Mouse (Mus musculus) spleen, adult 2 months (tissue): ENCODE results near the gene Mark1.

ENCODE experiments used
- CTCF ChIP-seq: fragments of 200-500 bp; IDR thresholded peaks from 2 replicates; pipeline ENCODE4 v1.5.1; 2011; ENCODE audit warnings: mild to moderate bottlenecking, inconsistent platforms; ENCODE audit not compliant: insufficient read depth, insufficient read length, insufficient replicate concordance; ENCODE audit errors: extremely low read depth
- POLR2A ChIP-seq: fragments of 200-500 bp; IDR thresholded peaks from 2 replicates; pipeline ENCODE4 v1.6.1; 2011; ENCODE audit warnings: low read depth, low read length, inconsistent platforms

- no peak for TF ChIP-seq POLR2A
- no peak for TF ChIP-seq CTCF
Measured at GRCm38 (mm10) chr1:185038183-185038686, 38.9 kb upstream of the Mark1 start.
